Mouse (Mus musculus): ENCODE results near the gene Gins3. TPM values are rescaled to one million over a fixed set of nuclear protein-coding genes. Genes with fewer than 3 reads are reported as not detected.
"Not testable (repeated sequence)": the region's sequence is repeated elsewhere in the genome, so short reads cannot be mapped to it uniquely, and the experiment has no call there.

Gins3 gene
- total RNA-seq, 1 experiment from 2014 or later, result 4.1 TPM

DNA sequence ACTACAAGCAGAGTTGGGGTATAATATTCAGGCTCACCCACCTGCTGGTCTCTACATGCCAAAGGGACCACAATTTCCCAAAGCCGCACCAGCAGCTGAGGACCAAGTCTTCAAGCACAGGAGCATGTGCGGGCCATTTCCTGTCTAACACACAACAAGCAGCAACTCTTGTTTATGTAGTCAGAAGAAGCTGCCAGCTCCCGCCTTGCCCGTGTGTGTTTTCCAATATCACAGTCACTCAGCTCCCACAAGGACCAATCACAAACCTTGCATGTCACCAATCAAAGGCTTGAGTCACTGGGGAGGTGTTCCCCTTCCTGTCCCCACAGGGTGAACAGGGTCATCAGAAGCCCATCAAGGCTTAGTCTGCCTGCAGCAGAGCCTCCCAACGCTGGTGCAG, 20.1 kb downstream of the Gins3 start:
- DNase-seq, result no peak

DNA sequence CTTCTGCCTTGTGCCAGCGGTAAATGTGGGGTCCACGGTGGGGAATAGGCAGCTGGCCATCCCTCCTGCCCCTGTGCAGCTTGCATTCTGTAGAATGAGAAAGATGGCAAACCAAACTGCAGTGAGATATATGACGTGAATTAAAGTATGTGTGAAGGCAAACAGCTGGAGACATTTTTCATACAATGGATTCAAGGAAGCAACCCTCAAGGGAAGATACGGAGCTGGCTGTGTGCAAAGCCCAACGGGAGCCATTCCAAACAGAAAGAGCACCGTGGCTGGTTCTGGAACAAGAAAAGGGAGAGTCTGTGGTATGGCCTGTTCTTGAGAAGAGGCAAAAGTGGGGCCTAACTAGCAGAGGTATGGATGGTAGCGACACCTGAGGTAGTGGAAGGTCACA, 22.6 kb downstream of the Gins3 start:
- DNase-seq, result no peak

DNA sequence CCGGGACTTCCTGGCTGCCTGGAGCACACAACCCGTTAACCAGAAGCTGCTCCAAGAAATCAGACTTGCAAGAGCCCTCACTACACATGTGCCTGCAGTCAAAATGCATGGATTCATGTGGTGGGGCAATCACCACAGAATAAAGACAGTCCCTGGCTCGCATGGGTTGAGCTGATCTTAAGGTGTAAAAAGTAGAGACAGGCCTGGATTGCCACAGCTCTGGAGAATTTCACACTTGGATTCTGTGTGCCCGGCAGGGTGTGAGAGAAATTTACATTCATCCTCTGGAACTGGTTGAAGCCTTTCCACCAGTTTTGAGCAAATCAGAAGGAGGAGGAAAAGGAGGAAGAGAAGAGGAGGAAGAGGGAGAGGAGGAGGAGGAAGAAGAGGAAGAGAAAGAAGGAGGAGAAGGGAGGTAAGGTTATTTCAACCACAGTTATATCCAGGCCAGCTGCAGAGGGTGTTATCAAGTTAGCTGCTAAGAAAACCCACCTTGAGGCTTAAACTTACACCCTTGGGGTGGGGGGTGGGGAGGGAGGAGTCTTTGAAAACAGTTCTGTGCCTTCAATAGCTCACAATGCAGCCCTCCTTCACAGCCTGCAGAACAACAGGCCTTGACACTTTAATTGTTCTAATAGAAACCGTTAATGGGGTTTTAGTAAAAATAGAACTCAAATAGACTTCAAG, 23.2 kb downstream of the Gins3 start:
- no peak for DNase-seq

DNA sequence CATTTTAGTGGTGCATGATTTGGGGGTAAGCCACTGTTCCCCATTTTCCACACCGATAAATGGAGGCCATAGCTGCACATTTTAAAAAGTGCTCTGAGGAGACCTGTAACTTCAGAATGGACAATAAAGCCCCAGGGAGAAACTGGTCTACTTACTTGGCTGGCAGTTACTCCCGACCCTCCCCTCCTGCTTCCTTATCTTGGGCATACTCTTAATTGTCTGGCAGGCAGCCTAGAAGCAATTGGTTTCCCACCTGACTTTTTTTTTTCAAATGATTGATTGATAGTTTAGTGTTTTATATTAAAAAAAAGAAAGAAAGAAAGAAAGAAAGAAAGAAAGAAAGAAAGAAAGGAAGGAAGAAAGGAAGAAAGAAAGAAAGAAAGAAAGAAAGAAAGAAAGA, 24.3 kb downstream of the Gins3 start:
- no peak for DNase-seq

DNA sequence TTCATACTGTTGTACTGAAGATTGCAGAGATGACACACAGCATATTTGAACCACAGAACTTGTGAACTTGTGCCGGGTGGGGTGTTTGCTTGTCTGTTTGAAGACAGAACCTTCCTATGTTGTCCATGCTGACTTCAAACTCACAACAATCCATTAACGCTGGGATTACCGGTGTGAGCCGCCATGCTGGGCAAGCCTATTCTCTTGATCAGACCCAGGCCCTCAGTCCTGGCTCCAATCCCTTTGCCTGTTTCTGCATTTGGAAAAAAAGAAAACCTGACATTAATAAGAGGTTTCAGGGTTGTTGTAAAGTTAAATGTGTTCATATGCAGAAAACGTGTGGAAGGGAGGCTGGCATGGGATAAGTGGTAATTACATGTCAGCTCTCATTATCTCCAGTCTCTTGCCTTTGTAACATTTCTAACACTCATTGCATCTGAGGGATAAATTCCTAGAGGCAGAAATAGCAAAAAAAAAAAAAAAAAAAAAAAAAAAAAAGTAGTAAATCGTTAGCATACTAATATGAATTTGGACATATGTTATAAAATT, 27.2 kb downstream of the Gins3 start:
- DNase-seq, result no peak

DNA sequence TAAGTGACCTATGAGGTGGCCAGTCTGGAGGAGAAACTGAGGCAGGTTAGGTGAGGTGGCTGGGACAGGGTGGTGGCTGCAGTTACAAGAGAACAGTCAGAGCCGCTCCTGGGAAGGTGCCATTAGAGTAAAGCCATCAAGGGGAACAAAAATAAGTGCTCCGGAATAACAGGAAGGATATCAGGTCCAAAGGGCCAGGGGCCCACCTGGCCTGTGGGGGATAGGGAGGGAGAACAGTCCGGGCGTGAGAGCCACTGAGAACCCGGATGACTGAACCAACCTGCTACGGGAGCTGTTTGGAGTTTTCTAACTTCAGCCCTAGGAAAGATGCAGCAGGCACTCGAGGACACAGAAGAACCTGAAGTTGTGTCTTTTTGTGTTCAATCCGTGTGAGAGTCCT, 27.8 kb downstream of the Gins3 start:
- DNase-seq, result no peak

DNA sequence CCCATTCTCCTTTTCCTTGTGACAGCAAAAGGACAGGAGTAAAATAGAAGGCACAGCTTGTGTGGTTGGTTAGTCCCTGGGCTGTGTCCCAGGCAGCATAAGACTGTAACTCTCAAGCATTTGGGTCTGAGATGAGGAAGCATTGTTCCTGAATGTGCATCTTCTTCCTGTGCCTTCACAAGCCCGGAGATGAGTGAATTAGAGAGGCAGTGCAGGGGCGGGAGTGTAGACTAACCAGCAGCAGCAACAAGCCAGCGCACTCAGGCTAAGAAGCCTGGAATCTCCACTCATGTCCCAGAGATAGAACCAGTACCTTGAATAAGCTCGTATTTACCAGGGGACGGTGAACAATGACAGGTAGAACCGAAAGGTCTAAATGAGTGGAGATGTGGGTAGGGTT, 28.3 kb downstream of the Gins3 start:
- DNase-seq, result no peak

DNA sequence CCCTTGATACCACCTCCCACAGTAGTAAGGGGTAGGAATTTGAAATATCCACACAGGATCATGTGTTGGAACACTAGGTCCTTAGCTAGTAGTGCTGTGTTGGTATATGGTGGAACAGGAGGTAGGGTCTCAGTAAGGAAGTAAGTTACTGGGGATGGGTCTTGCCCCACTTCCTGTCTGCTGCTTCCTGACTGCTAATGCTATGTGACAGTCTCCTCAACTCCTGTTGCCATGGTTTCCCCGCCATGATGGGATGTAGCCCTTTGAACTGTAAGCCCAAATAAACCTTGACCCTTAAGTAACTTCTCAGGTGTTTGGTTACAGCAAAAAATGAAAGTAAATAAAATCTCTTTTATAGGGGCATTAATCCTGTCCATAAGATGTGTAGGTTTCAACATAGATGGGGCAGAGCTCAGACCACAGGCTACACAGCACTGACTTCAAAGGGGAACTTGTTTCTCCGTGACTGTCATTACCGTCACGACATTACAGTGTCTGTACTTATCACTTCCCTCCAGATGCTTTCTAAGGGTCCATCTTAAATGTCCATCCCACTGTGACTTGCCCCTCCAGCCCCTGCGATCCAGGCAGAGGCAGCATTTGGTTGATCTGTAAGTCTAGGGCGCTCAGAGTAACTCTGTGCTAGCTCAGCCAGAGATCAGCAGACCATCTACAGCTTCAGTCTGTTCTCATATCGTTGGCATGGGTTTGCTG, 29.8 kb downstream of the Gins3 start:
- DNase-seq, result no peak

DNA sequence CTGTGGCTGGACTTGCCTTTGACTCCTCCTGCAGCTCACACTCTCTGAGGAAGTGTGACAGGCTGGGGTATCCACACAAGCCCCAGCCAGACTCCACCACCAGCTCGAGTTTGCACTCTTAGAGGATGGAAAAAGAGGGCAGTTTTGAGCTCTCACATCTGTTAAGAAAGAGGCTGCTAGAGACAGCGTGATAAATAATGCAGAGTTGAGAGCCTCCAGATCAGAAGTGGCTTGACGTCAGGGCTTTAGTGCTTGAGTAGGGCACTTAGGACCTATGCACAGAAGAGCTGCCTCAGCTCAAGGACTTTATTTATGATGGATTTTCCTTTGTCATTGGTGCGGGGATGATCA, 30.3 kb downstream of the Gins3 start:
- no peak for DNase-seq

DNA sequence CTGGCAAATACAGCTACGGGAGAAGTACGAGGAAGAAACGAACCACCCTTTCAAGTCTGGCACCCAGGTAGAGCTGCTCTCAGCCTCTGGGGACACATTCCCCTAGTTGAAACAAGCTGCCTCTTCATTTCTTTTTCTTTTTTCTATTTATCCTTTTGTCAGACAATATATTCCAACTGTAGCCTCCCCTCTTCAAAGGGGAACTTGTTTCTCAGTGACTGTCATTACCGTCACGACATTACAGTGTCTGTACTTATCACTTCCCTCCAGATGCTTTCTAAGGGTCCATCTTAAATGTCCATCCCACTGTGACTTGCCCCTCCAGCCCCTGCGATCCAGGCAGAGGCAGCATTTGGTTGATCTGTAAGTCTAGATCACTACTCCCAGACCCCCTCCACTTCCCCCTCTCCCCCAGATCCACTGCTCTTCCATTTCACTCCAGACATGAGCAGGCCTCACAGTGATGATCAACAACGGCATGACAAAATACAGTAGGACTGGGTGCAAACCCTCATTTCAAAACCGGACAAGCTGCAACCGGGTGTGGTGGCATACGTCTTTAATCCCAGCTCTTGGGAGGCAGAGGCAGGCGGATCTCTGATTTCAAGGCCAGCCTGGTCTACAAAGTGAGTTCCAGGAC, 32.7 kb downstream of the Gins3 start:
- not testable (repeated sequence) for DNase-seq

DNA sequence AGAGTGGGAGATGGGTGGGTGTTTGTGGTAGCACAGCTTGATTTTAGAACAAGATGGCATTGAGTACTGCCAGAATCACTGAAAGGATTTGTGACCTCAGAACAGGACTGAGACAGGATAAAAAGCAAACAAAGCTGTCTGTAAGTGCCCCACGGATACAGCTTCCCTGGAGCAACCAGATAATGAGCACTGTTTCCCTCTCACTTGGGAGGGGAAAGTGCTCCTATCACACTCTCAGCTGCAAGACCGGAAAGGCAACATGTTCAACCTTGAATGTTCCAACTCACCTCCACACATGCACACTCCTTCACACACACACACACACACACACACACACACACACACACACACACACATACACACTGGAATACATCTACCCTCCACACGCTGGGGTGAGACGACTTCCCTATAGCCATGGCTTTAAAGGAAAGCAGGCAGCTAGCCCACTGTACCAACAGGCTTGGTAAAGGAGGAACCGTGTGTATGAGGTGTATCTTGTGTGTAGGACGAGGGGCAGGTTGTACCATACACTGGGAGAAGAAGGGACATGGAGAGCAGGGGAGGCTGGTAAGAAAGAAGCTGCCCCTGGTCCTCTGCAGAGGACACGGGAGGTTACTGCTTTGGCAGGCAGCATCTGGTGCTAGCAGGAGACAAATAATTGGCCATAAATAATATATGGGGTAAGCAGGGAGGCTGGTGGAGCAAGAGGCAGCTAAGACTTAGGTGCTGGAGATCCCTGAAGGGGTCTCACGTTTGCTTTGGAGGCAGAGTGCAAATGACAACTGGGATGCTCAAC, 35.1 kb downstream of the Gins3 start:
- DNase-seq, result no peak

DNA sequence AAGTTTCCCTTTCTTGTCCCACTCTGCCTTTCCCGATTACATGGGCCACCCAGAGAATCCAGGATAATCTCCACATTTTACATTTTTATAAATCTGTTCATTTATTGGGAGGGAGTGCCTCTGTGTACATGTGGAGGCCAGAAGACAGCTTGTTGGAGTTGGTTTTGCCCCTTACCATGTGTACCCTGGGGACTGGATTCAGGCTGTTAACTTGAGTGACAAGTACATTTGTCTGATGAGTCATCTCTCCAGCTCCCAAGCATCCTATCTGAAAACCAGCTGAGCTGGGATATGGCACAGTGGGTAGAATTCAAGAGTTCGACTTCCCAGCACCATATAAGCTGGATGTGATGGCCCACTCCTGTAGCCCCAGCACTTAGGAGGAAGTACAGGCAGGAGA, 36.7 kb downstream of the Gins3 start:
- no peak for DNase-seq

DNA sequence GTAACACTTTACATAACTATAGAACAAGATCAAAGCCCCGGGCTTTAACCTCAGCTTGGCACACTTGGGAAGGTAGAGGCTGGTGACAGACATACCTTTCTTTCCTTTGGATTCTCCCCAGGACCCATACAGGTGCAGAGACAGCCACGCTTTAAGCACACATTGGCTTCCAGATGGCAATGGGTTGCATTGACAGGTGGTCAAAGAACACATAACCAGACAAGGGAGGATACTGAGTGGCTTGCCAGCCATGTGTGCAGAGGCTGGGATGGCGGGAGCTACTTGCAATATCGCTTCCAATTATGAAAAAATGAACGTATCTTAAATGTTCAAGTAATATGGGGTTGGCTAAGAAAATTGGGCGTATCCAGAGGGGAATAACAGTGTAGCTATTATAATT, 38.6 kb downstream of the Gins3 start:
- DNase-seq, result no peak

DNA sequence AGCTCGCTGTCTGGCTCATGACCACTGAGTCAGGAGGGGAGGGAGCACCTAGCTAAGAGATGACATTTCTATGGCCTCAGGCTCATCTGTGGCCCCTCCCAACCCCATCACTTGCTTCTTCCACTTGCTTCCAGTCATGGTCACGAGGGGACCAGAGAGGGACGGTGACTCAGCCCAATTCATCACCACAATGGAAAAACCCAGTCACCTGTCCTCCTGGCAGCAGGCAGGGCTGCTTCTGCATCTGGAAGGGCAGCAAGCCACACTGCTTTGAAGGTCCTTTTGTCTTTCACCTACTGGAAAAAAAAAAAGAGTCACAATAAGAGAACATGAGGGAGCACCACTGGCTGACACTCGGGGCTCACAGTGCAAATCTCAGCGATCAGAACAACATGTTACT, 39.6 kb downstream of the Gins3 start:
- peak; percentile 64 for DNase-seq

DNA sequence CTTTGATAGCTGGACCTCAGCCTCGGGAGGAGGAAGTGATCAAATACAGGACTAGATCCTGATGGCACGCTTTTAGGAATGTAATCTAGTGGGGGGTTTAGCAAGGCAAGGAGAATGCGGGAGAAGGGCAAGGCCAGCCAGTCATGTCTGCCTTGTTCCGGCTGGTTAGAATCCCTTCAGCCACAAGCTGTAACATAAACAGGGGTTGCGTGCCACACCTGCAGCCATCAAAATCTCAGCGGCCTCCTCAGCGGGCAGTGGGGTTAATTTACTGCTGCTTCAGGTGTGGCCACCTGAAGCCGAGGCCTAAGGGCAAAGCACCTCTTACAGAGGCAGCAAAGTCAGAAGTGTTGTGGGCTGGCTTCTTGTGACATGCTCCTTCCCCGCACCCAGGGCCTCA, 43.4 kb downstream of the Gins3 start, which contains the start of gene Ndrg4:
TSS of gene Ndrg4 (plus strand) at position 350 of the 400 bp plus-strand sequence.
- no peak for DNase-seq

DNA sequence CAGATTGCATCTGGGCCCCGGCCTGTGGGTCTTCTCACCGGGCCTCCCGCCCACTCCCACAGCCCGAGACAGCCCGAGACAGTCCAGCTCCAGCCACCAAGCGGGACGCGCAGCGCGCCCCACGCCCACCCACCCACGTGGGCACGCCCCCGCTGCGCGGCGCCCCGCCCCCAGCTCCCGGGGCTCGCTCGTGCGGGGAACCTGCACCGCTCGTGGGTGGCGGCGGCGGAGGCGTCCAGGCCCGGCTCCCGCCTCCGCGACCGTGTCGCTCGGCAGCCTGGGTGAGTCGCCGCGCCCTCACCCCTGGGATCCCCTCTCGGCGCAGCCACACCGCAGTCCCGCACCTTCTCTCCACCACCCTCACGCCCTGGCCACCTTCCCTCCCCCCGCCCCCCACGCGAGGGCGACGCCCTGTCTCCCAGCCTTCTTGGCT, 44.4 kb downstream of the Gins3 start:
- DNase-seq, result peak; percentile 24

DNA sequence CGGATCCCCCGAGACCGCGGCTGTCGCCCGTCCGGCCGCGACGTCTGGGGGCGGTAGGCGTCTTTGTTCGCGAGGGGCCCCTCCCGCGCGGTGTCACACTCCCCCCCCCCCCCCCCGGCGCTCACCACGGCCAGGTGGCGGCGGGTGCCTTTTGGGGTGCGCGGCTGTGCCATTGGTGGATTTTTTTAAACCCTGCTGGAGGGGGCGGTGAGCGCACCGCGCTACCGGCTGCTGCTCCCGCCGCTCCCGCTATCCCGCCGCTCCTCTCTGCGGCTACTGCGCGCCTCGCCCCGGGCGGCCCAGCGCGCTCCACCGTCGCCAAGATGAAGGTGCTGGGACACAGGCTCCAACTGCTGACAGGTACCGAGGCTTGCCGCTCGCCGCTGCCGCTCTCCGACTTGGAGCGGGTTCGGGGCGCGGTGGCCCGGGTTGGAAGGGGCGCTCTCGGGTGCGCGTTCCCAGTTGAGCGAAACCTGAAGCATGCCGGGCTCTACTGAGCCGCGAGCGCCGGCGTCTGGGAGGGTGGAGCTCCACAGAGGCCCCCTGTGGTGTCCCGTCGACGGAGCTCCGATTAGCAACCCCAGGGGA, 44.9 kb downstream of the Gins3 start:
- peak; percentile 21 for DNase-seq

DNA sequence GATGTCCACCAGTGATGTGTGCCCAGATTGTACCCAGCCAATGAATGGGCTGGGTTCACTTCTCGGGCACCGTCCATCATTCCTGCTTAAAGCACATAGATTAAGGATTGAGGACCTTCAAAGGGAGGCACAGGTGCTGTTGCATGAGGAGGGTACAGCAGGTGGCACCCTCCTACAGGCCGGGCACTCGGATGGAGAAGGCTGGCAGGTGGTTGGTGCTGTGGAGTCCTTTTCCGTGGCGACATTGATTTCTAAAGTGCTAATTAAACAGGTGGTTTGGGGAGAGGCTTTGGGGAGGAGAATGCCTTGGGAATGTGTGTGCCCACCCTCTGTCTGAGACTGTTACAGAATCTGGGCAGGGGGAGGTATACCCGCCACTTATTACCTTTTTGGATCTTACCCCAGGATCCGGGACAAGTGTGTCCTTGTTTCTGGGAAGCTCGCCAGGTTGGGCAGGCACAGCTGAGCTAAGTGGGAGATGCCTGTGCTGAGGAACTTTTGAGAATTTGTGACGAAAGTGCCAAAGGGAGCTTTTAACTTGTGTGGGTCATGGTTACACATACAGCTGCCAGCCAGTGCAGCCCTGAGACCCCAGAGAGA, 54.9 kb downstream of the Gins3 start:
- DNase-seq, result peak; percentile 48

DNA sequence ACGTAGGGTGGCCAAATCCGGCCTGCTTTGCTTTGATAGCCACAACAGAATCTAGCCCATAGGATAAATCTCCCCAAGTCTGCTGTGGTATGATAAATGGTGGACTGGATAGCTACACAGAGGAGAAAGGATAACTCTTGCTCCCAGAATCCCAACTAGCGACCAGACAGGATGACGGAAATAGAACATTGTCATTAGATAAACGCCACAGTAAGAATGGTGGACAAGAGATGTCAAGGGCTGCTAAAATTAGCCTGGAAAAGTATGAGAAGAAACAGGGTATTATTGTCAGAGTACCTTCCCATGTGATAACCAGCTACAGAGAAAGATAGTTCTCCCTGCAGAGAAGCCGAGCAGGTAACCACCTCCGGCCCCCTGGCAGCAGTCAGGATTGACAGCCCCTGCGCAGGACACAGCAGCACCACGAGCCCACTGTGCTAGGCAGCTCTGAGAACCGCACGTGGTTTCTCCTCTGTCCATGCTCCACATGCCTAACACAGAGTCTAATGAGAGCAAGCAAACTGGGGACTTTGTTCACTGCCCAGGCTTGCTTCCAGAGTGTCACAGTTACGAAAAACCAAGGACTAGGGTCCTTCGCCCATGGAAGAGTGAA, 57.8 kb downstream of the Gins3 start:
- no peak for DNase-seq

DNA sequence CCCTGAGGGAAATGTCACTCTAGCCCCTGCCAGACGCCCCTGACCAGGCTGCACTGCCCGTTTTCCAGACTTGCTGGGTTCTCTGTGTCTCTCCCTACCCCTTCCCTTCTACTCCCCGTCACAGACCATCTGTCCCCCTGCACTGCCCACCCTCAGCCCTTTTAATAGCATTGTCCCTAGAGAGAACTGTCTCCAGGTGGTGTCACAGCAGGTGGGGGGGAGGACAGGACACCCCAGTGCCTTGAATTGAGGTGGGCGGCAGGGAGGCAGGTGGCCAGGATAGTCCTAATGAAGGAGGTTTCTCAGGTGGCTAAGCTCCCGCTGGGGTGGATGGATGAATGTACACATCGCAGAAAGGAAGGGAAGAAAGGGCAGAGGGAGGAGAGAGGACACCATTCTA, 61.4 kb downstream of the Gins3 start:
- no peak for DNase-seq

Measured in adrenal gland, postnatal 25 days (tissue).